Mouse (Mus musculus) olfactory bulb, adult 2 months (tissue): ENCODE data around the gene Tm4sf20.

Source experiments
- CTCF ChIP-seq: fragments of 200-500 bp; IDR thresholded peaks from 2 replicates; pipeline ENCODE4 v1.5.1; 2012; ENCODE audit warnings: low read depth, mild to moderate bottlenecking, low read length, moderate library complexity; ENCODE audit not compliant: insufficient read depth
- POLR2A ChIP-seq: fragments of 200-500 bp; IDR thresholded peaks from 2 replicates; pipeline ENCODE4 v1.6.1; 2012; ENCODE audit warnings: mild to moderate bottlenecking, low read depth, low read length, moderate library complexity; ENCODE audit not compliant: insufficient read depth

GRCm38 (mm10) chr1:82759520-82759919 lies 8.7 kb downstream of the Tm4sf20 start:
- TF ChIP-seq CTCF (no peak), POLR2A (no peak)
